Mouse (Mus musculus) heart, adult 2 months (tissue): ENCODE results near the gene Bid. TPM values are rescaled to one million over a fixed set of nuclear protein-coding genes. Genes with fewer than 3 reads are reported as not detected.
"Not testable (repeated sequence)": the region's sequence is repeated elsewhere in the genome, so short reads cannot be mapped to it uniquely, and the experiment has no call there.

ENCODE experiments used
- DNase-seq, 2 experiments: peaks; one replicate each; pipeline ENCODE4 v3.0.0; 2021
- H3K27ac ChIP-seq: fragments of 200-600 bp; 2 replicates; pipeline ENCODE4 v1.8.1; 2022
- H3K27me3 ChIP-seq: fragments of 200-500 bp; 2 replicates; pipeline ENCODE4 v1.6.1; 2012; ENCODE audit warnings: mild to moderate bottlenecking, low read length, inconsistent platforms, mixed read lengths; ENCODE audit not compliant: control insufficient read depth, insufficient read depth
- H3K36me3 ChIP-seq: fragments of 200-500 bp; 2 replicates; pipeline ENCODE4 v1.6.1; 2012; ENCODE audit warnings: low read length, inconsistent platforms; ENCODE audit not compliant: control insufficient read depth, insufficient read depth
- H3K4me1 ChIP-seq: fragments of 200-500 bp; 2 replicates; pipeline ENCODE4 v1.6.1; 2011; ENCODE audit warnings: low read length; ENCODE audit not compliant: control insufficient read depth, insufficient read depth
- H3K4me3 ChIP-seq: fragments of 200-600 bp; 2 replicates; pipeline ENCODE4 v1.8.1; 2022
- H3K79me2 ChIP-seq: fragments of 200-500 bp; replicated peaks from 2 replicates; pipeline ENCODE4 v1.6.1; 2012; ENCODE audit warnings: mild to moderate bottlenecking, inconsistent platforms, low read length, moderate library complexity, mixed read lengths; ENCODE audit not compliant: control insufficient read depth, insufficient read depth
- H3K9ac ChIP-seq: fragments of 200-500 bp; 2 replicates; pipeline ENCODE4 v1.6.1; 2012; ENCODE audit warnings: low read depth, mild to moderate bottlenecking, control low read depth, inconsistent platforms, low read length, mixed read lengths
- CTCF ChIP-seq: fragments of 200-600 bp; IDR thresholded peaks from 2 replicates; pipeline ENCODE4 v1.8.1; 2022; ENCODE audit warnings: antibody characterized with exemption, mild to moderate bottlenecking, moderate library complexity
- EP300 ChIP-seq: fragments of 200-500 bp; IDR thresholded peaks from 2 replicates; pipeline ENCODE4 v1.6.1; 2011; ENCODE audit warnings: low read depth, low read length, control low read depth; ENCODE audit not compliant: insufficient read depth
- POLR2A ChIP-seq: fragments of 200-500 bp; IDR thresholded peaks from 2 replicates; pipeline ENCODE4 v1.6.1; 2011; ENCODE audit warnings: mild to moderate bottlenecking, low read depth, low read length, control low read depth; ENCODE audit not compliant: insufficient read depth
- WGBS: fragments of 180-500 bp; shearing (Covaris S2); methylation state at CpG from one replicate; pipeline ENCODE4 v1.1.7; 2018; 5-methylcytosine and 5-hydroxymethylcytosine counted together
- intact Hi-C: fragments of 180-260 bp; cut with DNase I; formaldehyde crosslinking; loops from one replicate; pipeline ENCODE4 v1.15.1; 2025
- polyA plus RNA-seq: library from polyadenylated mRNA; depleted of rRNA; stranded (reverse); fragments of >200 nt; gene quantifications from 2 replicates; pipeline ENCODE4 v1.2.3, GENCODE M21; 2012
- total RNA-seq, 2 experiments: library from RNA; stranded (reverse); gene quantifications; 2 replicates each; pipeline ENCODE4 v1.2.3; 2021

Bid gene
- total and polyA plus RNA-seq, 3 experiments, result 0.65 to 1.5 (median 1.1) TPM

DNA sequence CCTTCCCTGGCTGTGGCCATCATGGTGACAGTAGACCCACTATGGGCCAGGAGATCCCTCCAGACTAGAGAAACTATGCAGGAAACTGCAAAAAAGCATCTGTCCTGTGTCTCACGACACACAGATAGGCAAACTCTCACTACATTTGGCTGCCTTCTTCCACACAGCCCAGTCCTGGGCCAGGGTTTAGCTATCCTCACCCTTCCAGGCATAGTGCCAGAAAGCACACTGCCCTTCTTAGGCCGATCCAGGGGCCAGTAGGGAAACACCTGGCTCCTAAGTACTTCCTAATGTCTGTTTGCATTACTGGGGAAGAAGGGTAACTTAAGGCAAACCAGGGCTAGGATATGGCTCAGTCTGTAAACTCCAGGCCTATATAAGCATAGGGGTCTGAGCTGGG lies 3.7 kb downstream of the Bid start:
- no peaks in the 10 kb centered on the region for H3K36me3 ChIP-seq
- 16% methylated on average over 2 of the region's 2 CpGs for WGBS

GRCm38 (mm10) chr6:120911213-120912007 lies 5.2 kb downstream of the Bid start:
- no peak overlapping the region for H3K27ac ChIP-seq
- H3K36me3 ChIP-seq, result no peaks in the 10 kb centered on the region
- DNase-seq, result peak in 1 of 2 experiments; percentile 45
- no peak overlapping the region for H3K9ac ChIP-seq
- no peaks in the 10 kb centered on the region for H3K27me3 ChIP-seq
- intact Hi-C loops, result no loop called here
- H3K4me1 ChIP-seq, result peaks cover 5% of the 10 kb centered on the region
- TF ChIP-seq CTCF (no peak), POLR2A (no peak), EP300 (no peak)
- H3K79me2 ChIP-seq, result no peaks in the 10 kb centered on the region
- WGBS, result 58% methylated on average over 13 of the region's 13 CpGs
- no peak overlapping the region for H3K4me3 ChIP-seq

More for the DNA sequence above, 3.7 kb downstream of the Bid start:
- Histone ChIP-seq H3K4me3 (no peak overlapping the region), H3K79me2 (no peaks in the 10 kb centered on the region), H3K4me1 (peaks cover 7% of the 10 kb centered on the region), H3K27ac (no peak overlapping the region), H3K27me3 (no peaks in the 10 kb centered on the region), H3K9ac (no peak overlapping the region)
- DNase-seq, result no peak
- intact Hi-C loops, result no loop called here
- TF ChIP-seq POLR2A (no peak), CTCF (no peak), EP300 (no peak)

GRCm38 (mm10) chr6:120909501-120909900 lies 7.2 kb downstream of the Bid start:
- H3K36me3 ChIP-seq, result no peaks in the 10 kb centered on the region
- no peak overlapping the region for H3K27ac ChIP-seq
- DNase-seq, result no peak
- H3K4me3 ChIP-seq, result no peak overlapping the region
- no peak overlapping the region for H3K9ac ChIP-seq
- peaks cover 4% of the 10 kb centered on the region for H3K4me1 ChIP-seq
- H3K79me2 ChIP-seq, result no peaks in the 10 kb centered on the region
- no peak for TF ChIP-seq CTCF
- no peak for TF ChIP-seq EP300
- TF ChIP-seq POLR2A, result no peak
- H3K27me3 ChIP-seq, result no peaks in the 10 kb centered on the region
- intact Hi-C loops, result no loop called here
- 84% methylated on average over 3 of the region's 3 CpGs for WGBS

DNA sequence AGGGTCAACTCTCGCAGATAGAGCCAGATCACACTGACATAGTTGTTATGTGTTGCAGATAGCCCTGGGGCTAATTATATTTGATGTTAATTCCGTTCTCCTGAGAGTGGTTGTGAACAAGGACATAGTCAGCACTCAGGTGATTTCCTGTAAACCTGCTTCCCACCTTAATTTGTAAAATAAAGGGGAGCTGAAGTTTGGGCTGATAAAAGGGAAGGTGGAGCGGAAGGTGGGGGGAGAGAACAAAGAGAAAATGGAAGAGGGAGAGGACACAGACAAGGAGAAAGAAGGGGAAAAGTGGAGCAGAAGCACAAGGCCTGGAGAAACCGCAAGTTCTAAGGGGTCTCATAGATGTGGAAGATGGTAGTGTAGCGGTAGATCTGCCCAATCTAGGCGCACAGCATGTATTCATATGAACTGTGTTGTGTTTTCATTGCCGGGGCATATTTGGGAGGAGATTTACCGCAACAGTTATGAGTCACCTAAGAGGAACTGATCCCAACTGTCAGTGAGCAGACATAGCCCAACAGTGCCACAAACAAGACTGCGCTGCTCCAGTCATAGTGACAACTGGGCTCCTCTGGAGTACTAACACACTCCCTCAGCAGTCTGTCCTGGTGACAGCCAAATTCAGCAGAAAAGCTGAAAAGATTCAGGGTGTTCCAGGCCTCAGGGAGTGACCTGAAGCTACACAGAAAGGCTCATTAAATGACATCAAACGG lies 8.6 kb downstream of the Bid start:
- H3K27ac ChIP-seq, H3K27me3 ChIP-seq, H3K79me2 ChIP-seq, DNase-seq, H3K4me3 ChIP-seq, H3K36me3 ChIP-seq, H3K4me1 ChIP-seq, intact Hi-C loops, H3K9ac ChIP-seq: not testable (repeated sequence)
- WGBS, result 89% methylated on average over 10 of the region's 10 CpGs

DNA sequence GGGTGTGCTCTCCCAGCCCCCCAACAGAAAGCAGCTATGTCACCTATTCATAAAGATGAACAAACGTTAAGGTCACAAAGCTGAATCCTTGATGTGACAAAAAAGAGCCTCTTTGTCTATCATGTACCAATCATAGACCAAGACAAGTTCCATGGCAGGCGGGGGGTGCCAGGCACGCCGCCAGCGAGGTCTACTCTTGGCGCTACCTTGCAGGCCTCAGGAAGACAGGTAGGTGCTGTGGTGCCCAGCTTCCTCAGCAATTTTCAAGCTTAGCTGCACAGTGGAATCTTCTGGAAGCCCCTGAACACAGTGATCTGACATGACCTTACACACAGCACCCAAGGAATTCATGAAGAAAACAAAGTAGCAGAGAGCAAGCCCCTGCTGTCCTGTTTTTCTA lies 10.1 kb downstream of the Bid start:
- Histone ChIP-seq H3K9ac (no peak overlapping the region), H3K27ac (no peak overlapping the region), H3K79me2 (no peaks in the 10 kb centered on the region), H3K4me1 (no peaks in the 10 kb centered on the region), H3K27me3 (no peaks in the 10 kb centered on the region), H3K36me3 (no peaks in the 10 kb centered on the region), H3K4me3 (no peak overlapping the region)
- intact Hi-C loops, result no loop called here
- no peak for DNase-seq
- 94% methylated on average over 6 of the region's 6 CpGs for WGBS
- no peak for TF ChIP-seq EP300
- no peak for TF ChIP-seq POLR2A
- TF ChIP-seq CTCF, result no peak

GRCm38 (mm10) chr6:120905111-120905510 lies 11.5 kb downstream of the Bid start:
- H3K79me2 ChIP-seq, result no peaks in the 10 kb centered on the region
- no peak overlapping the region for H3K27ac ChIP-seq
- H3K9ac ChIP-seq, result no peak overlapping the region
- no peaks in the 10 kb centered on the region for H3K4me1 ChIP-seq
- H3K27me3 ChIP-seq, result no peaks in the 10 kb centered on the region
- no peak for DNase-seq
- 88% methylated on average over 5 of the region's 5 CpGs for WGBS
- H3K36me3 ChIP-seq, result no peaks in the 10 kb centered on the region
- TF ChIP-seq CTCF (no peak), POLR2A (no peak), EP300 (no peak)
- no peak overlapping the region for H3K4me3 ChIP-seq
- intact Hi-C loops, result no loop called here
